Mouse (Mus musculus) ovary, postnatal 36 days (tissue): Measurements from ENCODE around the gene Sdad1.

Source experiments
- DNase-seq: peaks from one replicate; pipeline ENCODE4 v3.0.0; 2022; ENCODE audit warnings: low spot score, mixed read lengths

Sdad1 gene

DNA sequence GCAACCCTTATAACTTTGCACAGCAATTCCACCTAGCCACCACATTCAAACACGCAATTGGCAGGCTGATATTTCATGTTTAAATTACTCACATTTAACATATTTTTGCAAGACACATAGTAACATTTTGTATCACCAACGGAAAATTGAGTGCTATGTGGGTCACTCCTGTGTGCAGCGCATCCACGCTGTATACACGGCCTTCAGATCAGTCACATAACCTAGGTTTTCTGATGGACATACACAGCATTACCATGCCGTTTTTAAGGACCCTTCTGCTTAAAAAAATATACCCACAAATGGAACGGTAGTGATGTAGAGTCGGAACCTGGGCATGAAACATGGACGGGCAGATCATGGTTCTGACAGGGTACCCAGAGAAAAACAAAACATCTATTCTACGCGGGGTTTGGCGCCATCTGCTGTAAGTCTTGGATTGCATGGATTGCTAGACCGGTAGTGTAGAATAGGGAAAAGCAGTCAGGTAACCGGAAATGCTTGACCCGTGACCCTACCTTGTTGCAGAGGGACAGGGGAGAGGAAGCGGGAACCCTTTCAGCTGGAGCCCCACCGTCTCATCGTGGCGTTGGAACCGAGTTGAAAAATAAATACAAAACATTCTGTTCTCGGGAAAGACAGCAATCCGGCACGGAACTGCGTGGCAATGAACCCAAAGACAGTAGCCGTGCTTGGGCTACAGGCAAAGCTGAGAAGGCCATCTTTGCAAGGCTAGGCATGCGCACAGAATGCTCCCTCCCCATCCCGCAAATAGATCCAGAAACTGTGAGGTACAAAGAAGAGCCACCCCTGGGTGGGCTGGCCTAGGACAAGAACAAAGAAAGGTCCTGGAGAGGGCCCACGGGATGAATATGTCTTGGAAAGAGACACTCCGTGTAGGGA lies 70.7 kb downstream of the Sdad1 start:
- DNase-seq, result peak; percentile 66

DNA sequence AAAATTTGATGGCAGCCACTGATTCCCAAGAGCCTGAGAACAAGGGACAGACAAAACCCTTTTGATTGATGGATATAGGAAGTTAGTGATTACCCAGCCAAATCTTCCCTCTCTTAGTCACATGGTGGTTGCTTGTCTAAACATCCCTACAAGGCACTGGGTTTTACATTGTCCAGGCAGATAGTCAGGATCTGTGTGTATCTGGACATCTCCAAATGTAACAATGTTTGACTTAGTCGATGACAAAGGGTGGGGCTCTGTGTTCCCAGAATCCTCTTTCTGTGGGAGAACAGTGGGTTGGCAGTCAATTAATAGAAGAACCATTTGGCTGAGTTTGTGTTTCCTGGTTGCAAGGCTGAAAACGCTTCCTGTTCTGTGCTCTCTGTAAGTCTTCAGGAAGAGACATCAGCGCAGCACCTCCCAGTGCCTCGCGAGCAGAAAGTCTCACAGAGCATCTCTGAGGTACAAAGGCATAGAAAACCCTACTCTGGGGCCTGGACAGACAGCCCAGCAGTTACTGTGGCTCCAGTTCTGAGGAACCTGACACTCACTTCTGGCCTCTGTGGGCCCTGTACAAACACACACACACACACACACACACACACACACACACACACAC lies 75.2 kb downstream of the Sdad1 start:
- no peak for DNase-seq
